Mouse (Mus musculus): ENCODE results near the gene Gm4869. TPM values are rescaled to one million over a fixed set of nuclear protein-coding genes. Genes with fewer than 3 reads are reported as not detected.

Gene Gm4869
- polyA plus RNA-seq, 1 experiment from 2014 or later: 0.47 TPM

DNA sequence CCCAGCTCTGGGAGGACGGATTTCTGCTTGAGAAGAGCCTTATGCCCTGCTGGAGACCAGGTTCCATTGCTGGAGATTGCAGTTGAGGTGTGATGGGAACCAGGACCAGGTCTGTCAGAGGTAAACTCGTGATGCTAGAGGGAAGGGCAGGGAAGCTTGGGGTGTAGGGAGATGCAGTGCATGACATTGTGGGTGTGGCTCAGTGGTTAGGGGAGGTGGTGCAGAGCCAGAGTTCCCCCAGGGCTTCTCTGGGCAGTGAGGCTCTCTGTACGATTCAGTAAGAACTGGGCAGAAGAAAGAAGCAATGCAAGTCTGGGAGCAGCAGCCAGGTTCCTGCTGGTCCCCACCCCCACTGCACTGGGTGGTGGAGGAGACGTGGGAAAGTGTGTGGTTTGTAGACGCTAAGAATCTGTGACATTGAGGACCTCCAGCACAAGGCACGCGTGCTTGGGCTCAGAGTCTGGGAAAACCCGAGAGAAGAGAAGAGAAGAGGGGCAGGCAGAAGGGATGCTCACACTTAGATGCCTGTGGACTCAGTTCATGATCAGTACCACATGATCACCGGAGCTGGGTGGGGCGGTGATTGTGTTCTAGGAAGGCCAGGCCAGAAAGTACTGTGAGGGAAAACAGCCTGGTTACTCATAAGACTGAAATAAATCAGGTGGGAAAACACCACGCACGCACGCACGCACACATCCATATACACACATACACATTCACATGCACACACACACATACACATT is 62.2 kb downstream of the Gm4869 start:
- H3K9me3 ChIP-seq (replicated peaks): no peaks in the 10 kb centered on the region
- peaks cover 73% of the 10 kb centered on the region for H3K4me1 ChIP-seq
- 65% methylated on average over 14 of the region's 14 CpGs for WGBS
- H3K27me3 ChIP-seq: no peaks in the 10 kb centered on the region
- no peak overlapping the region for H3K4me3 ChIP-seq (replicated peaks)
- peak overlapping the region; percentile 17; the same call in 1 of the 2 replicates for H3K27ac ChIP-seq (replicated peaks)
- H3K9ac ChIP-seq: 0 out of 2 replicates have a peak overlapping the region, but pooled peaks have one; percentile 4
- H3K36me3 ChIP-seq: no peaks in the 10 kb centered on the region
- no peak for ATAC-seq (ENCODE audit: insufficient number of reproducible peaks, low FRiP score, low TSS enrichment, low read depth)
- peak overlapping the region; percentile 85 for H3K4me2 ChIP-seq (replicated peaks)

DNA sequence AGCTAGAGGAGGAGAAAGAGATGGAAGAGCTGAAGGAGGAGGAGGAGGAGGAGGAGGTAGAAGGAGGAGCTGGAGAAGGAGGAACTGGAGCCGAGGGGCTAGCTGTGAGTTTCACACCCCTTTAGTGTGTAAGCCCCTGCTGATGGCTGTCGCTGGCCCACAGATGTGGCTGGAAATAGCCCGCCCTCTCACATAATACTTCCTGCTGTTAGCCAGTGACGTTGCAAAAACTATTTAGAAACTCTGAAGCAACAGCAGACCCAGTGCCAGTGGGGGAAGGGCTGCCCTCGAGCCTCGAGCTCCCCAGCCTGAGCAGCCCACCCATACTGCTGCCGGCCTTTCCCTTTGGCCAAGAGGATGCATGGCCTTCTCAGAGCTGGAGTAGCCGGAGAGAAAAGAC is 63.2 kb downstream of the Gm4869 start:
- H3K27me3 ChIP-seq: no peaks in the 10 kb centered on the region
- 33% methylated on average over 8 of the region's 8 CpGs for WGBS
- peak overlapping the region; percentile 21; the same call in 1 of the 2 replicates for H3K4me2 ChIP-seq (replicated peaks)
- no peak overlapping the region for H3K4me3 ChIP-seq (replicated peaks)
- H3K9ac ChIP-seq: no peak overlapping the region
- no peaks in the 10 kb centered on the region for H3K36me3 ChIP-seq
- no peak for ATAC-seq (ENCODE audit: insufficient number of reproducible peaks, low FRiP score, low TSS enrichment, low read depth)
- peak overlapping the region; percentile 17; the same call in 1 of the 2 replicates for H3K27ac ChIP-seq (replicated peaks)
- no peaks in the 10 kb centered on the region for H3K9me3 ChIP-seq (replicated peaks)
- H3K4me1 ChIP-seq: peaks cover 64% of the 10 kb centered on the region

DNA sequence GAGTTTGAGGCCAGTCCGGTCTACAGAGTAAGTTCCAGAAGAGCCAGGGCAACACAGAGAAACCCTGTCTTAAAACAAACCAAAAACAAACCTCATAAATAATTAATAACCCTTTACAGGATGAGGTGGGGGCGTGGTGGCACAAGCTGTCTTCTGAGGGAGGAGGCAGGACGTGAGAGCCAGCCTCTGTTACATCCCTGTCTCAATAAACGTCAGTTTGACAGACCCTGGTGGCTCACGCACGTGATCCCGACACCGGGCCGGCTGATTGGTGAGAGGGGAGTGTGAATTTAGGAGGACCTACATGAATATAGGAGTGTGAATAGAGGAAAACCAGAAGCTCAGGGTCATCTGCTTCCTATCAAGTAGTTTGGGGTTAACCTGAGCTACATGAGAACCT is 63.8 kb downstream of the Gm4869 start:
- 0 out of 2 replicates have a peak overlapping the region, but pooled peaks have one; percentile 17 for H3K27ac ChIP-seq (replicated peaks)
- H3K4me2 ChIP-seq (replicated peaks): no peak overlapping the region
- no peak overlapping the region for H3K4me3 ChIP-seq (replicated peaks)
- no peaks in the 10 kb centered on the region for H3K27me3 ChIP-seq
- H3K4me1 ChIP-seq: peaks cover 70% of the 10 kb centered on the region
- H3K9ac ChIP-seq: no peak overlapping the region
- H3K36me3 ChIP-seq: no peaks in the 10 kb centered on the region
- no peak for ATAC-seq (ENCODE audit: insufficient number of reproducible peaks, low FRiP score, low TSS enrichment, low read depth)
- H3K9me3 ChIP-seq (replicated peaks): no peaks in the 10 kb centered on the region
- 56% methylated on average over 9 of the region's 9 CpGs for WGBS

DNA sequence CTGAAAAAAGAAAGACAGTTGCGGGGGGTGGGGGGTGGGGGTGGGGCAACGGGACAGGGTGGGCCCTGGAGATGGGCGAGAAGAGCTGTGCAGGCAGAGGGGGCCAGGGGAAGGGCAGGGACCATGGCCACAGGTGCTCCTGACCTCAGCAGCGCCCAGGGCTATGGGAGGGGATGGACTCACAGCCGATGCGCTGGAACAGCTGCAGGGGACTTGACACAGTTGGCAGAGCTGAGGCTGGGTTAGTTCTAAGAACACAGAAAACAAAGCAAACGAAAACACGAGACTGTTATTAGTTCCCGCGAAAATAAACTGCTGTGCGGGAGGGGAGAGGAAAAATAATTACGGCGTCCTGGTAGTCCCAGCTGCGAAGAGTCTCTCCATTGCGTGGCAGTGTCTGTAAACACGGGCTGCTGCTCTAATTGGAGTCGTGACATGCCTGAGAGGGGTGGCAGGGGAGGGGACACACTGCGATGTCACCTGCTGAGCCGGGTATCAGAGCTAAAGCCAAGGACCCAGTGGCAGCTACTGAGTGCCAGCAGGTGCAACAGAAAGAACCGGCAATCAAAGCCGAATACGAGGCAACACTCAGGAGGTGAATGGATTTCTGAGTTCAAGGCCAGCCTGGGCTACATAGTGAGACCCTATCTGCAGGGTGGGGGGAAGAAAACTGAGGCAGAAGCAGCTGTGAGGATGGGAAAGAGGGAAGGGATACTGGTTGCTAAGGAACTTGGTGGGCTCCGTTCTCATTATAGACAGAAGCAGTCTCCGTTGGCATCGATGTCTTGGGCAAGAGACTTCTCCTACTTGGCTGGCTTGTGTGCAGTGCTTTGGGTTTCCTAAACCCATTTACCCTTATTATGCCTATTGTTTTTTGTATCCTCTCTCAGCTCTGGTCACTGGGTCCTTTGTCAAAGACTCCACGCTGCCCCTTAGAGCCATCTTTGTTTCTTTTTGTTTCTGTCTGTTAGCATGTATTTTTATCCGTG is 64.9 kb downstream of the Gm4869 start:
- no peak overlapping the region for H3K9ac ChIP-seq
- no peak overlapping the region for H3K4me3 ChIP-seq (replicated peaks)
- peaks cover 71% of the 10 kb centered on the region for H3K4me1 ChIP-seq
- peak overlapping the region; percentile 4; the same call in 1 of the 2 replicates for H3K4me2 ChIP-seq (replicated peaks)
- H3K9me3 ChIP-seq (replicated peaks): no peaks in the 10 kb centered on the region
- 0 out of 2 replicates have a peak overlapping the region, but pooled peaks have one; percentile 12 for H3K27ac ChIP-seq (replicated peaks)
- H3K27me3 ChIP-seq: no peaks in the 10 kb centered on the region
- ATAC-seq (ENCODE audit: insufficient number of reproducible peaks, low FRiP score, low TSS enrichment, low read depth): no peak
- H3K36me3 ChIP-seq: no peaks in the 10 kb centered on the region
- 46% methylated on average over 27 of the region's 27 CpGs for WGBS

DNA sequence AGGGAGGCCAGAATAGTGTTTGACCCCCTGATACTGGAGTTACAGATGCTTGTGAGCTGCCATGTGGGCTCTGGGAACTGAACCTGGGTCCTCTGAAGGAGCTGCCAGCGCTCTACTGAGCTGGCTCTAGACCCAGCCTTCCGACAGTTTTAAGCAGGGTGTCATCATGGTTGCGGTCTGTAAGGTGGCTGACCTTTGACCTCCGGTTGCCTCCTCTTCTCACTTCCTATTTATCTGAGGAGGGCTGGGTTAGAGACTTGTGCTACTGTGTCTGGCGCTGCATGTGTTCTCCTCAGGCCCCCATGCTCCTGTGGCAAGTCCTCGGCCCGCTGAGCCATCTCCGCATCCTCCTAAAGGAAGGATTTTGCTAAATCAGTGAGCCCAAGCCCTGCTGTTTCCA is 68.5 kb downstream of the Gm4869 start:
- Histone ChIP-seq H3K4me1 (peaks cover 68% of the 10 kb centered on the region), H3K4me3 (replicated peaks) (no peak overlapping the region), H3K36me3 (no peaks in the 10 kb centered on the region), H3K27ac (replicated peaks) (peak overlapping the region; percentile 71; the same call in 1 of the 2 replicates), H3K27me3 (no peaks in the 10 kb centered on the region), H3K9me3 (replicated peaks) (no peaks in the 10 kb centered on the region), H3K4me2 (replicated peaks) (no peak overlapping the region), H3K9ac (no peak overlapping the region)
- no peak for ATAC-seq (ENCODE audit: insufficient number of reproducible peaks, low FRiP score, low TSS enrichment, low read depth)
- 84% methylated on average over 8 of the region's 8 CpGs for WGBS

DNA sequence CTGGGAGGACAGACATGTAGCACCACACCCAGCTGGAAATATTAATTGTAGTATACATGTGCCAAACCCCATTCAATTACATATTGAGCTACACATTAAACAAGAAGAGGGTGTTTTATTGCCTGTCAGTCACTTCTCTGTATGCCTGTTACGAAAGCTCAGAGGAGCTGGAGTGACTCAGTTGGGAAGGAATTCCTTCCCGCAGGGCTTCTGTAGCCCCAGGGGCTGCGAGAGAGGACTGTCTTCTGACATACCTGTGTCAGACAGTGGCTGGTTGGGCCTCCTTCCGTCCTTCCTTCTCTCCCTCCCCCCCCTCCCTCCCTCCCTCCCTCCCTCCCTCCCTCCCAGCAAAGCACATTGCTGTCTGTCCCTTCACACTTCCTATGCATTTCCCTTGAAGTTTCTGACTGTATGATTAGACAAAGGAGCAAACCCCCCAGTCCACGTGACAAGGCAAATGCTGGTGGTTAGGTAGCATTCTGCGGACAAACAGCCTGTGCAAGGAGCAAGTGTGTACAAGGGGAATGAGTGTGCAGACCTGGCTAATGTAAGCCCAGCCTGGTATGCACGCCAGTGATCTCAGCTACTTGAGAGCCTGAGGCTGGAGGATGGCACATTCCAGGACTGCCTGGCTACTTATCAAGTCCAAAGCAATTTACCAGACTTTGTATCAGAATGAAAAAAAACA is 69.5 kb downstream of the Gm4869 start:
- Histone ChIP-seq H3K4me3 (replicated peaks) (no peak overlapping the region), H3K4me1 (peaks cover 60% of the 10 kb centered on the region), H3K4me2 (replicated peaks) (no peak overlapping the region), H3K36me3 (no peaks in the 10 kb centered on the region), H3K9ac (no peak overlapping the region), H3K27ac (replicated peaks) (peak overlapping the region; percentile 71; the same call in 1 of the 2 replicates), H3K27me3 (no peaks in the 10 kb centered on the region), H3K9me3 (replicated peaks) (no peaks in the 10 kb centered on the region)
- WGBS: 27% methylated on average over 7 of the region's 7 CpGs
- no peak for ATAC-seq (ENCODE audit: insufficient number of reproducible peaks, low FRiP score, low TSS enrichment, low read depth)

DNA sequence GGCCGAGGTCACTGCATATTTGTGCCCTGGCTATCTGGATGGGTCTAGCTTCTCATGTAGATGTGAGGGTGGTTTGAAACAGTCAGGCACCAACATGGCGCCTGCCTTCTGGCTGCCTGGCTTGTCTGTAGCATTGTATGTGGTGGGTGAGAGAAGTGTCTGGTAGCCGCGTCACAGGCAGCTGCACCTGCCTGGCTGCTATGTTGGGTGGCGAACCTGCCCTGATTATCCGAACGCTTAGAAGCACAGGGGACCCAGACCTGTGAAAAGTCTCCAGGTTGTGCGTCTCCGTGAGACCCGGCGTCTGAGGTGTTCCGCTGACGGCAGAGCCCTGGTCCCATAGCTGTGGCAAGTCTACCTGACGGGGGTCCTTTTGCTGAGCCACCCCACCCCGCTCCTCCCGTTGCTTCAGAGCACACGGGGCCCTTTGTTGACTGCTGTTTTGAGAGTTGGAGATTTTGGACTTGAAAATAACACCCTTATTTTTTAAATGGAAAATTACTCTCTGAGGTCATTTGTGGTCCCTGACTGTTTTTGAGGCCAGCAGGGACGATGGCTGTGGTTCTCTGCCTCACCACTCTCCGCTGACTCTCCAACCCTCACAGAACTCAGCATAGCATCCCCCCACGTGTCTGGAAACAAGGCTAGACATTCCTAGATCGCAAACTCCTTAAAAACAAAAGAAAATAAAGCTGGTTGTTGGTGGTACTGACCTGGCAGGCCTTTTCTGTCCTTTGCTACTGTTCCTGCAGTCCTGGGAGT is 71.9 kb downstream of the Gm4869 start:
- Histone ChIP-seq H3K9ac (no peak overlapping the region), H3K4me2 (replicated peaks) (no peak overlapping the region), H3K4me1 (peaks cover 55% of the 10 kb centered on the region), H3K27ac (replicated peaks) (peak overlapping the region; percentile 55; the same call in 1 of the 2 replicates), H3K4me3 (replicated peaks) (no peak overlapping the region), H3K36me3 (no peaks in the 10 kb centered on the region), H3K9me3 (replicated peaks) (no peaks in the 10 kb centered on the region), H3K27me3 (no peaks in the 10 kb centered on the region)
- ATAC-seq (ENCODE audit: insufficient number of reproducible peaks, low FRiP score, low TSS enrichment, low read depth): no peak
- WGBS: 85% methylated on average over 21 of the region's 21 CpGs

DNA sequence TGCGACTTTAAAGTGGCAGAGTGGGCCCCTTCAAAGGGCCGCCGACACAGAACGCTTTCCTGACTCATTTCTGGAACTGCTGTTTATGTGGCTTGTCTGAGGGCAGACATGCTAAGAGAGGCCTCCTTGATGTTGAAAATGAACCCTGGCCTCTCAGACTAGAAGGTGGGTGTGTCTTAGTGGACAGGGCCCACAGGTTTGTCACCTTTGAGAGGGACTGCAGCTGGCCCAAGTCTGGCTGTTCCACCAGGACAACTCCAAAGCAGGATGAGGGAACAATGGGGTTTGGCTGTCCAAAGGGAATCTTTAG is 72.4 kb downstream of the Gm4869 start:
- Histone ChIP-seq H3K4me1 (peaks cover 55% of the 10 kb centered on the region), H3K4me2 (replicated peaks) (no peak overlapping the region), H3K36me3 (no peaks in the 10 kb centered on the region), H3K27ac (replicated peaks) (peak overlapping the region; percentile 55; the same call in 1 of the 2 replicates), H3K9ac (no peak overlapping the region), H3K27me3 (no peaks in the 10 kb centered on the region), H3K9me3 (replicated peaks) (no peaks in the 10 kb centered on the region), H3K4me3 (replicated peaks) (no peak overlapping the region)
- ATAC-seq (ENCODE audit: insufficient number of reproducible peaks, low FRiP score, low TSS enrichment, low read depth): no peak
- 66% methylated on average over 4 of the region's 4 CpGs for WGBS

DNA sequence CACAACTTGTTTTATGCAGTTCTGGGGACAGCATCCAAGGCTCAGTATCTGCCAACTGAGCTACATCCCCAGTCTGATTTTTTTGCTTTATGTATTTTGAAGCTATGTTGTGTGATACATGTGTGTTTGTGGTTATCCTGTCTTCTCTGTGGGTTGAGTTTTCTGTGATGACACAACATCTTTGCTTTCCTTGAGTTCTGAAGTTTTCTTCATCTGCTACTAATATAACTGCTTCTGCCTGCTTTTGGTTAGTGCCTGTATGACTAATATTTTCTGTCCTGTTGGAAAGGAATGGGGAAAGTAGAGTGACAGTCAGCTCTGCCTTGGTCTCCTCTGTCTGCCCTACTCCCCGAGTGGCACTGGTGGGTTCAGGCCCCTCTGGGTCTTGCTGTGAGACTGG is 75.8 kb downstream of the Gm4869 start:
- WGBS: 81% methylated on average over 1 of the region's 1 CpGs
- Histone ChIP-seq H3K4me2 (replicated peaks) (no peak overlapping the region), H3K4me1 (peaks cover 32% of the 10 kb centered on the region), H3K27ac (replicated peaks) (peak overlapping the region; percentile 79), H3K9me3 (replicated peaks) (no peaks in the 10 kb centered on the region), H3K4me3 (replicated peaks) (no peak overlapping the region), H3K9ac (no peak overlapping the region), H3K27me3 (no peaks in the 10 kb centered on the region), H3K36me3 (peaks cover 29% of the 10 kb centered on the region)
- no peak for ATAC-seq (ENCODE audit: insufficient number of reproducible peaks, low FRiP score, low TSS enrichment, low read depth)

DNA sequence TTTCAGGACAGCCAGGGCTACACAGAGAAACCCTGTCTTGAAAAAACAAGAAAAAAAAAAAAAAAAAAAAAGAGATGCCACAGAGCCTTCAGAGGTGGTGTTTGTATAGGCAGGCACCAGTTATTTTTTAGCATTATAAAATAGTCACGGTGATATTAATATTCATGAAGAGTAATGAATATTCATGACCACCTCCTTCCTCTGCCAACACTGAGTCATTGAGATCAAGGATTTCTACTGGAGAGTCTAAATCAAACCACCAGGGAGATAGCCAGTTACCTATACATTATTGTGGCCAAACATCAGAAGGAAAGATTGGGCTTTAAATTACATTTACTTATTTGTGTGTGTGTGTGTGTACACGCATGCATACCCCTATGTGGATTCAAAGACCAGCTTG is 81.3 kb downstream of the Gm4869 start:
- Histone ChIP-seq H3K4me1 (peaks cover 2% of the 10 kb centered on the region), H3K27me3 (no peaks in the 10 kb centered on the region), H3K4me3 (replicated peaks) (no peak overlapping the region), H3K27ac (replicated peaks) (no peak overlapping the region), H3K36me3 (peaks cover 57% of the 10 kb centered on the region), H3K9me3 (replicated peaks) (no peaks in the 10 kb centered on the region), H3K9ac (no peak overlapping the region), H3K4me2 (replicated peaks) (no peak overlapping the region)
- ATAC-seq (ENCODE audit: insufficient number of reproducible peaks, low FRiP score, low TSS enrichment, low read depth): no peak
- 81% methylated on average over 2 of the region's 2 CpGs for WGBS

All from embryonic facial prominence, embryonic 15.5 days (tissue).